Mouse (Mus musculus) heart, postnatal 0 days (tissue): ENCODE data around the gene Asb8. TPM values are rescaled to one million over a fixed set of nuclear protein-coding genes. Genes with fewer than 3 reads are reported as not detected.

ENCODE experiments used
- ATAC-seq: fragments of 200-750 bp; cut with Nextera tagmentation; 2 replicates; pipeline ENCODE4 v1.8.0; 2017; ENCODE audit warnings: low read depth, moderate number of reproducible peaks, moderate library complexity; ENCODE audit not compliant: insufficient read depth
- DNase-seq: peaks from one replicate; pipeline ENCODE4 v3.0.0-alpha.2; 2016; ENCODE audit warnings: low spot score
- H3K27ac ChIP-seq: fragments of 300-500 bp; sonication (generic); 2 replicates; pipeline ENCODE4 v1.5.1; 2014; ENCODE audit warnings: low read depth, mild to moderate bottlenecking
- H3K27me3 ChIP-seq: fragments of 300-500 bp; sonication (generic); 2 replicates; pipeline ENCODE4 v1.6.1; 2014; ENCODE audit warnings: low read length, mixed read lengths; ENCODE audit not compliant: control insufficient read depth, insufficient read depth
- H3K36me3 ChIP-seq: fragments of 300-500 bp; sonication (generic); replicated peaks from 2 replicates; pipeline ENCODE4 v1.6.1; 2014; ENCODE audit warnings: low read length, mixed read lengths; ENCODE audit not compliant: control insufficient read depth, insufficient read depth
- H3K4me1 ChIP-seq: fragments of 300-500 bp; sonication (generic); 2 replicates; pipeline ENCODE4 v1.6.1; 2014; ENCODE audit warnings: antibody characterized with exemption; ENCODE audit not compliant: control insufficient read depth, insufficient read depth
- H3K4me2 ChIP-seq: fragments of 300-500 bp; sonication (generic); 2 replicates; pipeline ENCODE4 v1.6.1; 2014; ENCODE audit warnings: low read depth, mild to moderate bottlenecking, low read length, moderate library complexity
- H3K4me3 ChIP-seq: fragments of 300-500 bp; sonication (generic); 2 replicates; pipeline ENCODE4 v1.5.1; 2014; ENCODE audit warnings: low read depth, low read length
- H3K9ac ChIP-seq: fragments of 300-500 bp; sonication (generic); replicated peaks from 2 replicates; pipeline ENCODE4 v1.6.1; 2014; ENCODE audit warnings: low read depth, low read length, mixed read lengths
- H3K9me3 ChIP-seq: fragments of 300-500 bp; sonication (generic); replicated peaks from 2 replicates; pipeline ENCODE4 v1.6.1; 2016; ENCODE audit warnings: low read length; ENCODE audit not compliant: control insufficient read depth
- CTCF ChIP-seq: IDR thresholded peaks from 2 replicates; pipeline ENCODE4 v1.5.1; 2016; ENCODE audit warnings: antibody characterized with exemption, control low read depth, low read depth
- EP300 ChIP-seq: IDR thresholded peaks from 2 replicates; pipeline ENCODE4 v1.6.1; 2016; ENCODE audit warnings: antibody characterized with exemption, low read depth
- WGBS: fragments of 180-500 bp; shearing (Covaris S2); extraction: QIAGEN DNeasy Blood & Tissue Kit; methylation state at CpG from one replicate; pipeline ENCODE4 v1.1.7; 2014; 5-methylcytosine and 5-hydroxymethylcytosine counted together
- polyA plus RNA-seq: library from polyadenylated mRNA; unstranded; fragments of >200 nt; fragmentation: Nextera tagmentation; extraction: Ambion mirVana; gene quantifications from 2 replicates; pipeline ENCODE4 v1.2.1, GENCODE M21; 2015
- total RNA-seq: library from RNA; depleted of rRNA; stranded (reverse); fragments of >200 nt; gene quantifications from 2 replicates; pipeline ENCODE4 v1.2.3, GENCODE M21; 2014; ENCODE audit warnings: low replicate concordance; rRNA removed

Gene Asb8
- 99.6 and 158 TPM in 2 replicates for total RNA-seq
- polyA plus RNA-seq: 95.6 and 111 TPM in 2 replicates

DNA sequence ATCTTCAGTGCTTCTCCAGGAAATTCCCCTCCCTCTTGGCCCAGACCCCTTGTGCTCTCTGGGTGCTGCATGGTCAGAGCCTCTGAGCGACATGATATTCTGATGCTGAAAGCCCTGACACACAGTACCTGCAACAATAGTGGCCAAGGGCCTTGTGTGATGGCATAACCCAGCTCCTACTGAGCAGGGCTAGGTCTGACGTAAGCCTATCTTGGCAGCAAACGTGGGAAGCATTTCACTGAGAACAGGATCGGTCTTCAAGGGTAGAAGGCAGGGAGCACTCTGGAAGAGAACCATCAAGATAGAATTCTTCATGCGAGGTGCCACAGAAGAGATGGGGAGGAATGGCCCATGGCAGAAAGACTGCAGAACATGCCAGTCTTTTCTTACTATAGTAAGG lies at the start of gene Asb8:
Asb8 (minus strand) TSS at position 101 of the 400 bp plus-strand sequence.
- H3K4me3 ChIP-seq: no peak within 1 kb of the TSS
- H3K36me3 ChIP-seq: no peaks in the 10 kb centered on the region
- peaks cover 10% of the 10 kb centered on the region for H3K4me1 ChIP-seq
- 72% methylated on average over 5 of the region's 5 CpGs for WGBS
- H3K27ac ChIP-seq: no peak within 1 kb of the TSS
- ATAC-seq (no peak), DNase-seq (no peak)
- no peak within 1 kb of the TSS for H3K9ac ChIP-seq
- no peaks in the 10 kb centered on the region for H3K9me3 ChIP-seq
- peaks cover 42% of the 10 kb centered on the region for H3K27me3 ChIP-seq
- H3K4me2 ChIP-seq: no peak within 1 kb of the TSS
- TF ChIP-seq EP300 (no peak), CTCF (no peak)

DNA sequence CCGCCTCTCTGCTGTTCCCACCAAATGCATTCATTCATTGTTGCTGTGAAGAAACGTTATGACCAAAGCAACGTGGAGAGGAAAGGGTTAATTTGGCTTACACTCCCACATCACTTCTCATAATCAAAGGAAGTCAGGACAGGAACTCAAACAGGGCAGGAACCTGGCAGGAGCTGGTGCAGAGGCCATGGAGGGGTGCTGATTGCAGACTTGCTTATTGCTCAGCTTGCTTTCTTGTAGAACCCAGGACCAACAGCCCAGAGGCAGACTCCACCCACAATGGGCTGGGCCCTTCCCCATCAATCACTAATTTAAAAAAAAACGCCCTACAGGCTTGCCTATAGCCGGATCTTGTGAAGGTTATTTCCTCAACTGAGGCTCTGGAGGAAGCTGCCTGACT lies 48.7 kb upstream of the Asb8 start:
- Histone ChIP-seq H3K27ac (no peak overlapping the region), H3K36me3 (no peaks in the 10 kb centered on the region), H3K27me3 (no peaks in the 10 kb centered on the region), H3K9ac (no peak overlapping the region), H3K4me1 (0 out of 2 replicates have a peak, but pooled peaks cover 10% of the 10 kb centered on the region), H3K4me3 (no peak overlapping the region), H3K9me3 (no peaks in the 10 kb centered on the region), H3K4me2 (no peak overlapping the region)
- ATAC-seq (no peak), DNase-seq (no peak)
- TF ChIP-seq EP300 (no peak), CTCF (no peak)
- 48% methylated on average over 5 of the region's 5 CpGs for WGBS

DNA sequence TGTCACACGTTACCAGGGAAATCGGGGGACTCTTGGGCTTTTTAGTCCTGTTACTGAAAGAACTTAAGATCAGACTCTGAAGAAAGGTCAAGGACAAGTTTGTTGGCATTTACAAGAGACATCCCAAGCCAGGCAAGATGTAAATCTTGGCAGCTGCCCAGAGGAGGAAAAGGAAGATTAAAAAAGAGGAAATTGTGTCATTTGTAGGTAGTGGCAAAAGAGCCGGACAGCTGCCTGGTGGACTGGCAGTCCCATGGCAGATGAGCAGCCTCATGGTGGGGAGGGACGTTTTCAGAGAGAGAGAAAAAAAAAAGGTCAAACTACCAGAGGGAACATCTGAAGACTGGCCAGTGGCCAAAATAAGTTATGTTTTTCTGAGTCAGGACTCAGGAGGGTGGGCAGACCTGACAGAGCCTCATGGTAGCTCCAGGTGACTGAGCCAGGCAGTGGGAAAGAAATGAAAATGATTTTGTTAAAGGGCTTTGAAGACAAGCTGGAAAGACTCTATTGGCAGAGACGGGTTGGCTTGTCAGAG lies 48.0 kb upstream of the Asb8 start:
- H3K4me3 ChIP-seq: no peak overlapping the region
- TF ChIP-seq EP300: no peak
- TF ChIP-seq CTCF: no peak
- no peaks in the 10 kb centered on the region for H3K9me3 ChIP-seq
- no peak for DNase-seq
- no peak overlapping the region for H3K4me2 ChIP-seq
- H3K36me3 ChIP-seq: no peaks in the 10 kb centered on the region
- 0 out of 2 replicates have a peak, but pooled peaks cover 10% of the 10 kb centered on the region for H3K4me1 ChIP-seq
- no peak overlapping the region for H3K9ac ChIP-seq
- WGBS: 71% methylated on average over 5 of the region's 5 CpGs
- ATAC-seq: no peak
- no peak overlapping the region for H3K27ac ChIP-seq
- H3K27me3 ChIP-seq: no peaks in the 10 kb centered on the region

DNA sequence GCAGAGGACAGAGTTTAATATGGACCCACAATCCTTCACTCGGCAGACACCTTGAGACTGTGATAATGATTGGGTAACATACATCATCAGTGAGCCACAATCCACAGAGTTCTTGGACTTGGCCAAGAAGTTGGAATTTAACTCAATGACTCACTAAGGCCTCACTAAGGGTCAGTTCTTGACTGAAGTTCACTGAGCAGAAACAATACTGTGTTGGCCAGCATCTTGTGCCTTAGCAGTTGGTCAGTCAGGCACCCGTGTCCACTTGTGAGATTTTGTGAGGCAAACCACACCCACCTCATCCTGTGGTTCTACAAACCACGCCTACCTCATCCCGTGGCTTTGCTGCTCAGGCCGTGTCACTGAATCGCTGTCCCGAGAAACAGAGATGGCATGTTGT lies 44.3 kb upstream of the Asb8 start:
- WGBS: 72% methylated on average over 7 of the region's 7 CpGs

DNA sequence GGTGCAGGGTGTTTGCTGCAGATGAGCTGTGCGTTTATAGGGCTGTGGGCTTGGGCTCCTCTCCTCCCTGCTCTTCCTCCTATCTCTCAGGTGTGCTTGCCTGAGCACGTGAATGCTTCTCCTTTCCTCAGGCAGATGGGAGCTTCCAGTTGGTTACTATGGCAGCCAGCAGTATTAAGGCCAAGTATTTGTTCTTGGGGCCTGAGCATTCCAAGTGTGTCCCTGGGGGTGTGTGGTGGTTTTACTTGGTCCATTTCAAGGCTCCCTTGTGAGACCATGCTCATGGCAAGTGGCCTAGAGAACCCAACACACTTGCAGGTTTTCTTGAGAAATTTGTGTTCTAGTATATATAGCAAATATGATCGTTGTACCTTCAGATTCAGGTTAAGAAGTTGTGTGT lies 30.0 kb upstream of the Asb8 start, which contains the start of gene Olfr288:
Olfr288 (minus strand) TSS at position 101 of the 400 bp plus-strand sequence.
- ATAC-seq (no peak), DNase-seq (no peak)
- H3K27ac ChIP-seq: no peak within 1 kb of the TSS
- 63% methylated on average over 3 of the region's 3 CpGs for WGBS
- no peaks in the 10 kb centered on the region for H3K27me3 ChIP-seq
- TF ChIP-seq CTCF: no peak
- no peak for TF ChIP-seq EP300
- 0 out of 2 replicates have a peak, but pooled peaks cover 2% of the 10 kb centered on the region for H3K9me3 ChIP-seq
- H3K36me3 ChIP-seq: no peaks in the 10 kb centered on the region
- H3K9ac ChIP-seq: no peak within 1 kb of the TSS
- H3K4me1 ChIP-seq: no peaks in the 10 kb centered on the region
- H3K4me3 ChIP-seq: no peak within 1 kb of the TSS
- no peak within 1 kb of the TSS for H3K4me2 ChIP-seq

More for the DNA sequence above, 44.3 kb upstream of the Asb8 start:
- TF ChIP-seq EP300 (no peak), CTCF (no peak)
- no peak overlapping the region for H3K27ac ChIP-seq
- no peak for ATAC-seq
- H3K4me3 ChIP-seq: no peak overlapping the region
- H3K27me3 ChIP-seq: no peaks in the 10 kb centered on the region
- 0 out of 2 replicates have a peak, but pooled peaks cover 10% of the 10 kb centered on the region for H3K4me1 ChIP-seq
- no peak for DNase-seq
- no peak overlapping the region for H3K4me2 ChIP-seq
- H3K9ac ChIP-seq: no peak overlapping the region
- no peaks in the 10 kb centered on the region for H3K36me3 ChIP-seq
- H3K9me3 ChIP-seq: no peaks in the 10 kb centered on the region

DNA sequence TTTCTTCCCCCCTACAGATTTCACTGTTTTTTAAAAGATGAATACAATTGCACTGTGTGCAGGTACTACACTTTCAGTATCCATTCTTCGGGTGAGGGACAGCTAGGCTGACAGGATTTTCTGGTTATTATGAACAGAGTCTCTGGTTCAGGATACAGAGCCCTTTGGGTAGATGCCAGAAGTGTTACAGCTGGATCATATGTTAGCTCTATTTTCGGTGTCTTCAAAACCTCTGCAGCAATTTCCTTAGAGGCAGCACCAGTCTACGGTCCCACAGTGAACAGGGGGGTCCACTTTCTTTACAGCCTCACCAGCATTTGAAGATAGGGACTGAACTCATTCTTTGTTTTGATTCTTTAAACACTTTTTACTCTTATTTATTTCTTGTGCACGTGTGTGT lies 19.0 kb upstream of the Asb8 start:
- H3K9ac ChIP-seq: no peak overlapping the region
- ATAC-seq (no peak), DNase-seq (no peak)
- WGBS: 45% methylated on average over 4 of the region's 4 CpGs
- no peak overlapping the region for H3K4me3 ChIP-seq
- H3K4me1 ChIP-seq: 0 out of 2 replicates have a peak, but pooled peaks cover 8% of the 10 kb centered on the region
- no peaks in the 10 kb centered on the region for H3K27me3 ChIP-seq
- H3K9me3 ChIP-seq: no peaks in the 10 kb centered on the region
- H3K4me2 ChIP-seq: no peak overlapping the region
- H3K36me3 ChIP-seq: no peaks in the 10 kb centered on the region
- H3K27ac ChIP-seq: no peak overlapping the region
- TF ChIP-seq EP300 (no peak), CTCF (no peak)
